Mouse (Mus musculus) forebrain, embryonic 14.5 days (tissue): ENCODE results near the gene Ccr4. TPM values are rescaled to one million over a fixed set of nuclear protein-coding genes. Genes with fewer than 3 reads are reported as not detected.

Experiments used
- ATAC-seq: fragments of 200-750 bp; cut with Nextera tagmentation; 2 replicates; pipeline ENCODE4 v1.8.0; 2017; ENCODE audit warnings: mild to moderate bottlenecking, moderate library complexity
- DNase-seq: peaks from one replicate; pipeline ENCODE4 v3.0.0-alpha.2; 2015; ENCODE audit warnings: low spot score
- H3K27ac ChIP-seq: fragments of 300-500 bp; sonication (generic); 2 replicates; pipeline ENCODE4 v1.5.1; 2014; ENCODE audit warnings: low read depth, mild to moderate bottlenecking, control low read depth, low read length, moderate library complexity
- H3K27me3 ChIP-seq: fragments of 300-500 bp; sonication (generic); replicated peaks from 2 replicates; pipeline ENCODE4 v1.6.1; 2014; ENCODE audit warnings: low read length, control low read depth, mixed read lengths; ENCODE audit not compliant: control insufficient read depth, insufficient read depth
- H3K36me3 ChIP-seq: fragments of 300-500 bp; sonication (generic); 2 replicates; pipeline ENCODE4 v1.6.1; 2014; ENCODE audit warnings: low read length, control low read depth; ENCODE audit not compliant: control insufficient read depth, insufficient read depth
- H3K4me1 ChIP-seq: fragments of 300-500 bp; sonication (generic); 2 replicates; pipeline ENCODE4 v1.6.1; 2014; ENCODE audit warnings: antibody characterized with exemption, low read length, control low read depth; ENCODE audit not compliant: control insufficient read depth, insufficient read depth
- H3K4me2 ChIP-seq: fragments of 300-500 bp; sonication (generic); 2 replicates; pipeline ENCODE4 v1.6.1; 2014; ENCODE audit warnings: mild to moderate bottlenecking, control low read depth, low read length
- H3K4me3 ChIP-seq: fragments of 300-500 bp; sonication (generic); 2 replicates; pipeline ENCODE4 v1.5.1; 2014; ENCODE audit warnings: low read depth, low read length, control low read depth
- H3K9ac ChIP-seq: fragments of 300-500 bp; sonication (generic); 2 replicates; pipeline ENCODE4 v1.6.1; 2014; ENCODE audit warnings: mild to moderate bottlenecking, low read length, control low read depth, moderate library complexity
- H3K9me3 ChIP-seq: fragments of 300-500 bp; sonication (generic); replicated peaks from 2 replicates; pipeline ENCODE4 v1.6.1; 2016; ENCODE audit warnings: low read length, control low read depth, mixed read lengths; ENCODE audit not compliant: control insufficient read depth
- WGBS: fragments of 180-500 bp; shearing (Covaris S2); extraction: QIAGEN DNeasy Blood & Tissue Kit; methylation state at CpG from one replicate; pipeline ENCODE4 v1.1.7; 2014; 5-methylcytosine and 5-hydroxymethylcytosine counted together
- polyA plus RNA-seq: library from polyadenylated mRNA; unstranded; fragments of >200 nt; fragmentation: Nextera tagmentation; extraction: Ambion mirVana; gene quantifications from 2 replicates; pipeline ENCODE4 v1.2.1, GENCODE M21; 2014

Gene Ccr4
- polyA plus RNA-seq, 1 experiment from 2014 or later, result not detected

DNA sequence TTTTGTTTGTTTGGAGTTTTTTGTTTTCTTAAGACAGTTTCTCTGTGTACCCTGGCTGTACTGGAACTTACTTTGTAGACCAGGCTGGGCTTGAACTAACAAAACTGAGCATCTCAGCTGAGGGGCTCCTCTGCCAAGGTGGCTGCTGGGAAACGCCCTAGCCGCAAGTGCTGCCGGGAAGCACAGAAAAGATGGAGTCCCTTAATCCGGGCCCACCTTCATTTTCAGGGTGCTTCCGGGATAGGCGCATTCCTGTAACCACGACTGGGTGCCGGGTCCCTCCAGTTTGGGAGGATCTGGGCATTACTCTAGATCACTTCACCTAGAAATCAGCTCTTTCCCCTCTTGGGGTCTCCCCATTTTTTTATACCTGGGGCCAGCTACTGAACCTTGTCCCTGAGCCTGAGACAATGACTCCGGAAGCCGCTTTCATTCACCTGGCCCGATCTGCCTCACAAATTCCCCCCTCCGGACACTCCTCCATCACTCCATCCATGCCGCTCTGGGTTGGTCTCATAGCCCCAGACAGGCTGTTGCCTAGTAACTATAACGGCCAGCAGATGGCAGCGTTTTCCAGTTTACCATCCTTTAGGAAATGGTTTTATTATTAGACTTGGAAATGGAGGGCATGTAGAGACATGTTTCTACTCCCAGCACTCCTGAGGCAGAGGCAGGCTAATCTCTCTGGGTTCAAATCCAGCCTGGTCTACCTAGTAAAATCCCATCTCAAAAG, 4.8 kb downstream of the Ccr4 start:
- Histone ChIP-seq H3K9me3 (no peaks in the 10 kb centered on the region), H3K27me3 (no peaks in the 10 kb centered on the region), H3K4me1 (no peaks in the 10 kb centered on the region), H3K27ac (no peak overlapping the region), H3K36me3 (no peaks in the 10 kb centered on the region), H3K4me2 (no peak overlapping the region; the same call in 1 of the 2 replicates), H3K9ac (no peak overlapping the region), H3K4me3 (no peak overlapping the region)
- 16% methylated on average over 15 of the region's 15 CpGs for WGBS
- no peak for ATAC-seq
- peak; percentile 73 for DNase-seq

DNA sequence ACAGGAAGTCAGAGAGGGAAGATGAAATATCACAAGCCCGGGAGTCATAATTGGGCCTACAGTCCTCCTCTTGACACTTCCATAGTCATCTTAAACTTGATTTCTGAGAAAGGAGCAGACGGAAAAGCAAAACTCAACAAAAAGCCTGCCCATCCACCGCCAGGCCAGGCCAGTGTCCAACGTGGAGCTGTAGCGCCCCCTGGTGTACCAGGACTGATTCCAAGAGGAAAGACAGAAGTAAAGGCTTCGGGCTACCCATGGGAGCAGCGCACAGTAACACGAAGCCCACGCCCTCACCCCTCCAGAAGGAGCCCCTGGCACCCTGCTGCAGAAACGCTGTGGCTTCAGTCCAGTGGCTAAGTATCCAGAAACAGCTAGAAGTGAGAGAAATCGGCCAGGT, 6.5 kb downstream of the Ccr4 start:
- Histone ChIP-seq H3K27ac (no peak overlapping the region), H3K36me3 (no peaks in the 10 kb centered on the region), H3K27me3 (no peaks in the 10 kb centered on the region), H3K9ac (no peak overlapping the region), H3K4me2 (no peak overlapping the region), H3K9me3 (no peaks in the 10 kb centered on the region), H3K4me1 (no peaks in the 10 kb centered on the region), H3K4me3 (no peak overlapping the region)
- WGBS, result 8% methylated on average over 11 of the region's 11 CpGs
- ATAC-seq (0 out of 2 replicates have a peak, but pooled peaks have one; percentile 61), DNase-seq (peak; percentile 81)

DNA sequence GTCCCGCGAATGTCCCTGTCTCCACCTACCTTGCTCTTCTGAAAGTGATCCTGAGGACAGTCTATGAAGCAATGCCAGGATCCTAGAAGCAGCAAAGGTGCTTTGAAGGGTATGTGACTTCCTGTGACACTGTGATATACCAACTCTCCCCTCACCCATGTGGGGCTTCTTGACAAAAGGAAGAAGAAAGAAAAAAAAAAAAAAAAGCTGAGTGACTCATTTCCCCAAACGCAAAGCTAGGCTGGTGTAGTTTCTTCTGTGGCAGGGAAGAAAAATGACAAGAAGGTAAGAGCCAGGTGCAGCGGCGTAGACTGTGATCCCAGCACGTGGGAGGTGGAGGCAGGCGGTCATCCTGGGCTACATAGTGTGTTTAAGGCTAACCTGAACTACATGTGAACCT, 8.2 kb downstream of the Ccr4 start:
- H3K4me1 ChIP-seq, result no peaks in the 10 kb centered on the region
- no peak overlapping the region for H3K4me3 ChIP-seq
- H3K4me2 ChIP-seq, result no peak overlapping the region
- no peak overlapping the region for H3K9ac ChIP-seq
- no peaks in the 10 kb centered on the region for H3K36me3 ChIP-seq
- H3K9me3 ChIP-seq, result no peaks in the 10 kb centered on the region
- WGBS, result 89% methylated on average over 7 of the region's 7 CpGs
- no peak overlapping the region for H3K27ac ChIP-seq
- DNase-seq (no peak), ATAC-seq (no peak)
- no peaks in the 10 kb centered on the region for H3K27me3 ChIP-seq

DNA sequence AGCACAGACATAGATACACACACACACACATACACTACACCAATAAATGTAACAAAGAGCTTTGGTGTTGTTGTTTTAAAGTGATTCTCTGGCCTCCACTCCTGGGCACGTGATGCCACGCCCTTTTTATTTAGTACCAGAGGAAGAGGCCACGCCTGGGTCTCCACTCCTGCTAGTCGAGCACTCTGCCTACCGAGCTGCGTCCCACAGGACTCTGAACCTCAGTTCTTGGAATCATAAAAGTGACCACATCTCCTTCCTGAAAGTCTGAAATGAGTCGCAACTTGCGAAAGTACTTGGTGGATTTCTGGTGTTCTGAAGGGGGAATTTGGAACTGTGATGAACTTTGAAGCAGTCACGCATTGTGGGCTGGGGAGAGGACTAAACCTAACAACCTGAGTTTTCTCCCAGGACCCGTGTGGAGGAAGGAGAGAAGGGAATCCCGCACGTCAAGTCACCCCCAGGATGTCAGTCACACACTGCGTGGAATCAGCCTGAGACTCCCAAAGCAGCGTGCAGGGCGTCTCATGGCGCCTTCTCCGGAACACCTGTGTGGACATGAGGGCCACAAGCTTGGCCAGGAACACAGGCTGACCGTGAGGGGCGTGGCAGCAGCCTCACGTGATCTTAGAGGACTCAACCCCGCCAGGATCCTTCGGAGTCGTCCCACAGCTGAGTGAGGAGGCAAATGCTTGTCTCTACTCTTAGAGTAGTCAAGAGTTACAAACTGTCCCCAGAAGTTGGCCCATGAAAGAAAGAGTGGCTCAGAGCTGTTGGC, 17.0 kb downstream of the Ccr4 start:
- ATAC-seq (no peak), DNase-seq (no peak)
- no peak overlapping the region for H3K4me3 ChIP-seq
- H3K4me2 ChIP-seq, result no peak overlapping the region
- WGBS, result 88% methylated on average over 23 of the region's 23 CpGs
- no peaks in the 10 kb centered on the region for H3K36me3 ChIP-seq
- no peak overlapping the region for H3K27ac ChIP-seq
- no peaks in the 10 kb centered on the region for H3K9me3 ChIP-seq
- H3K9ac ChIP-seq, result no peak overlapping the region
- H3K27me3 ChIP-seq, result no peaks in the 10 kb centered on the region
- no peaks in the 10 kb centered on the region for H3K4me1 ChIP-seq

DNA sequence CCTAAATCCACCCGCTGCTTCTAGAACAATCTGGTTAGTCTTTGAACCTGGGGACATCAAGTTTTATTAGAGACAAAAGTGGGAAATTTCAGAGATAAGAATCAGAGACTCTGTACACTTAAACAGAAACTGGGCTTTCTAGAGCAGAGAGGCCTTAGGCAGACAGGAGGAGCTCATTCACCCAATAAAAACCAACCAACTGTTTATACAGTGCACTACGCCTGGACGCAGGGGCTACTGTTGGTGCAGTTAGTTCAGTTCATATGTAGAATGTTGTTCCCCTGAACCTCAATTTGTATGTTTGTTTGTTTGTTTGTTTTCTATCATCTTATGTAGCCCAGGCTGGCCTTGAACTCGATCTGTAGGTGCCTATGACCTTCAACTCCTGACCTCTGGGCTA, 17.9 kb downstream of the Ccr4 start:
- WGBS, result 89% methylated on average over 4 of the region's 4 CpGs
- Histone ChIP-seq H3K4me1 (no peaks in the 10 kb centered on the region), H3K9me3 (no peaks in the 10 kb centered on the region), H3K36me3 (no peaks in the 10 kb centered on the region), H3K9ac (no peak overlapping the region), H3K4me3 (no peak overlapping the region), H3K27ac (no peak overlapping the region), H3K27me3 (no peaks in the 10 kb centered on the region), H3K4me2 (no peak overlapping the region)
- ATAC-seq (no peak), DNase-seq (no peak)

DNA sequence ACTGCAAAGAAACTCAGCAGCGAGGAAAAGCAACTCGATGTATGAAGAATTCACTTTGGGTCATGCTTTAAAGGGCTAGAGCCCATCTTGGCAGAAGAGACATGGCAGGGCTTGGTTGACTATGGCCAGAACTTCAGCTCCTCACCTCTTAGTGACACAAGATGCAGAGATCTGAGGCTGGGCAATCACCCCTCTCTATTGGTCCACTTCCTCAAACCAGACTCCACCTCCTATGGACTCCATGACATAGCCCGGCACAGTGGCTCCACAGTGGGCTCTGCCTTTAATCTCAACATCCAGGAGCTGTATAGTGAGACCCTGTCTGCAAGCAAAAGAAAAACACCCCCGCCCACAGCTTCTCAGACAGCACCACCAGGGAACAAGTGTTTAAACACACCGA, 19.9 kb downstream of the Ccr4 start:
- Histone ChIP-seq H3K4me3 (no peak overlapping the region), H3K27ac (no peak overlapping the region), H3K36me3 (no peaks in the 10 kb centered on the region), H3K4me1 (no peaks in the 10 kb centered on the region), H3K4me2 (no peak overlapping the region), H3K27me3 (no peaks in the 10 kb centered on the region), H3K9me3 (no peaks in the 10 kb centered on the region), H3K9ac (no peak overlapping the region)
- 92% methylated on average over 5 of the region's 5 CpGs for WGBS
- DNase-seq, result no peak
- ATAC-seq, result no peak

DNA sequence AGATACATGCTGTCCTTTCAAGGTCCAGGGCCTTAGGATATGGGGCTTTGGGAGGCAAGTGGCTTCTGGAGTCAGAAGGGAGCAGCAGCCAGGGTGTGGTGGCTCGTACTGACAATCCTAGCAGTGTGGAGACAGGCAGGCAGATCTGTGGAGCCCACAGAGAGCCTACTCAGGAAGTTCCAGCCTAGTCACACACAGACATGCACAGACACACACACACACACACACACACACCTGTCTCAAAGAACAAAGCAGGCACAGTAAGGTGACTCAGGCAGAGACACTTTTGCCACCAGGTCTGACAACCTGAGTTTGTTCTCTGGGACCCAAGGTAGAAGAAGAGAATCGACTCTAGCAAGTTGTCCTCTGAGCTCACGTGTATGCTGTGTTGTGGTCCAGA, 23.8 kb downstream of the Ccr4 start:
- Histone ChIP-seq H3K36me3 (no peaks in the 10 kb centered on the region), H3K9me3 (no peaks in the 10 kb centered on the region), H3K4me1 (no peaks in the 10 kb centered on the region), H3K27me3 (no peaks in the 10 kb centered on the region), H3K27ac (no peak overlapping the region), H3K4me2 (no peak overlapping the region), H3K4me3 (no peak overlapping the region), H3K9ac (no peak overlapping the region)
- DNase-seq (no peak), ATAC-seq (no peak)
- WGBS, result 87% methylated on average over 3 of the region's 3 CpGs

DNA sequence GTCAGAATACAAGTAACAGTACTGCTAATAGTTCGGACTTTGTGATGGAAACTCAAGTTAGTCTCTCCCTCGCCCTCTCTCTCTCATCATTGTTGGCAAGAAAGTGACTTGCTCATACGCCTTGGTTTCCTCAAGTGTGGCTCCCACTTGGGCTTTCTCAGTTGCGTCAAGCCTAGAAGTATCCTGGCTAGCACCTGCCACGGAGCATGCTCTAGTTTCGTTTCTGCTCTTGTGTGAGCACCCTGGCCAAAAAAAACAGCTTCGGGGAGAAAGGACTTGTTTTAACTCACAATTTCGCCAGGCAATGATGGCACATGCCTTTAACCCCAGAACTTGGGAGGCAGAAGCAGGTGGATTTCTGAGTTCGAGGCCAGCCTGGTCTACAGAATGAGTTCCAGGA, 27.7 kb downstream of the Ccr4 start:
- Histone ChIP-seq H3K36me3 (no peaks in the 10 kb centered on the region), H3K27me3 (no peaks in the 10 kb centered on the region), H3K4me3 (no peak overlapping the region), H3K9me3 (no peaks in the 10 kb centered on the region), H3K27ac (no peak overlapping the region), H3K9ac (no peak overlapping the region), H3K4me2 (no peak overlapping the region), H3K4me1 (no peaks in the 10 kb centered on the region)
- 90% methylated on average over 9 of the region's 9 CpGs for WGBS
- DNase-seq (no peak), ATAC-seq (no peak)

DNA sequence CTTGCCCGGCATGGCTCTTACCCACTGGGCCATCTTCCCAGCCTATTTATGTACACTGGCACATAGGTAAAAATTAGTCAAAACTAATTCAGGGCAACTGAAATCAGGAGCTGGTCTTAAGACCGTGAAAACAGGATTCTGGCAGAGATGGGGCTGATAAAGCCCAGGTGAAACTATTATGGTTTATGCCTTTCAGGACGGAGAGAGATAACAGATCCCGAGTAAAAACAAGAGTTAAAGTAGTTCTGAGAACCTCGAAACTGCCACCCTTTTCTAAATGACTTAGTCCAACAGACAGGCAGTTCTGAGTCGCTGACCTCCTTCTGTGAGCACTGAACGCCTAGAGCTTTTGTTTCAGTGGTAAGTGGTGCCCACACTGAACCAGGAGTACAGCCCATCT, 32.8 kb downstream of the Ccr4 start:
- no peak for ATAC-seq
- no peak overlapping the region for H3K9ac ChIP-seq
- no peak overlapping the region for H3K4me3 ChIP-seq
- no peak for DNase-seq
- no peak overlapping the region for H3K27ac ChIP-seq
- H3K4me2 ChIP-seq, result no peak overlapping the region
- no peaks in the 10 kb centered on the region for H3K9me3 ChIP-seq
- H3K27me3 ChIP-seq, result no peaks in the 10 kb centered on the region
- WGBS, result 79% methylated on average over 7 of the region's 7 CpGs
- H3K4me1 ChIP-seq, result no peaks in the 10 kb centered on the region
- H3K36me3 ChIP-seq, result no peaks in the 10 kb centered on the region
